Mouse (Mus musculus) WW6 (cell line): ENCODE data around the gene Nfkb1.

Experiments used
- DNase-seq: peaks from one replicate; pipeline ENCODE4 v3.0.0-alpha.2; 2013; ENCODE audit warnings: low read depth, low spot score

Gene Nfkb1

DNA sequence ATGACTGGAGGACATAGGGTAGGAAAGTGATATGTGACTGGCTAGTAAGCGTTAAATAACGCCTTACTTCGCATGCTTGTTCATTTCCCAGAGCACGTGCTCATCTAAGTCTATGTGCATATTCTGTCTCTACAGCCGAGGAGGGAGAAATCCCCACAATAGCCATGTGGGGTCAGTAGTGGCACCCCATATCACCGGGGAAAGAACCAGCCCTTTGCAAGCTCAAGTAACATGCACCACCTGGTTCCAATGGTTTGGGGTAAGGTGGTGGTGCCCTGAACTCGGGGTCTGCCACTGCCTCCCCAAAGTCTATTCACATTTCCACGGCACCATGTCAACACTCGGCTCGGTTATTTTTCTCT lies 60.3 kb downstream of the Nfkb1 start:
- DNase-seq = no peak

DNA sequence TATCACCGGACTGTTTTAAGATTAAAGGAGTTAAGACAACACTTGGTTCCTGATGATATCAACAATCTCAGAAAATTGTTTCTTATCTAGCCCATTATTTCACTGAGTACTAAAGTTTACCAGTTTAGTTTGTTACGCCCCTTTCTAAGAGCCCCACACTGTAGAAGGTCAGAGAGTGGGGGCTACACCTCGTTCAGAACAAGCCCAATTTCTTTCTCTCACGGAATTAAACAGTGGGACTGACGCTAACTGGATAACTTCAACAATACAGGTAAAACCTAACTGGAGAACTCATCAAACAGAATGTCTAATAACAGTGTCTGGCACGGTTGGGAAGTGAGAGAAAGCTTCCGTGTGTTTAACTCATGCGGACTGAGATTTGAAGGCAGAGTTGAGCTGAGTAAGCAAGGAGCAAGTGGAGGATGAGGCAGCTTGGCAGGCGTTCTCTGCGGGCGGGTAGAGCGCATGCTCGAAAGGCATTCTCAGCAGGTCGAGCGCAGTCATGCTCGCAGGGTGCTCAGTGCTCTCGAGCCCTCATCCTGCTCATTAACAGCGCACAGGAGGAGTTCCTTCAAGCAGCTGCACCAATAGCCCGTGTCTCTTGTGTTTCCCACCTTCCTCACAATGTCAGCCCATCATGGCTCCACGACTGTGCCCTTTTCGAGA lies 60.8 kb downstream of the Nfkb1 start:
- no peak for DNase-seq

DNA sequence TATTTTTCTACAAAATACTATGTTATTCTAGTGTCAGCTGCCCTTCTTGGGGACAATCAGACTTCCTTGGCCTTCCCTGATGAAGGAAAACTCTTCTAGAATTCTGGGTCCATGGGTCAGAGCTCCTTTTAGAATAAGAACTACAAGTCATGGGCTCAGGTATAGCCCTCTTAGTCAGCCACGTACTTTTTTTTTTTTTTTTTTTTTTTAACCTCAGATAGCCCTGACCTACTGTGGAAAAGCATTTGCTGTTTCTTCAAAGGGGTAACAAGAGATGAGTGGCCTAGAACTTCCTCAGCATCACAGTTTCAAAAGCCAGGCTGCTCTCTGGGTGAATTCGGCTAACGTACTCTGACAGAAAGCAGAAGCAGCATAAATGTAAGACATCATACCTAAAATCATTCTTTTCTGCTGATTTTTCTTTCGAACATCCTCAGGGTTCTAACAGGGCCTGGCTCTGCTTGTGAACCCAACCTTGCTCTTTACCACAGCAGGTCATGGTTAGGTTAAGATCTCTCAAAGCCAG lies 61.5 kb downstream of the Nfkb1 start:
- DNase-seq = no peak

DNA sequence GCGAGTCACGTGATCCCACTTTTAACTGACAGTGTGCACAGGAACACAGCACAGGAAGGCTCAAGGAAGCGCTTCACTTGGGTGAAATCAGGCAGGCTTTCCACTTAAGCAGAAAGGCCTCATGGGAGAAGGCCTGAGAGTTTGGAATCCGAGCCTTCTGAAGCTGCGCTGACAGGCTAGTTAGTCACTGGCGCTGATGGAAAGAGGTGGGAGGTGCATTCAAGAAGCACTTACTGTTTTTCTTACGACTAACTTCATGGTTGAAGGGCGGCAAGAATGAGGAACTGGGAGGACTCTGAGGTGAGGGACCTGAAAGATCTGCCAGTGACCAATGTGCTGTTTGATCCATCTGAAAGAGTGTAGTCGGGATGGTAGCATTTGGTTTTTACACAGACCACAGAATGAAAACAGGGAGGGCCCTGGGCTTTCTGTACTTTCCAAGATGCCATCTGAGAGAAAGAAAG lies 62.6 kb downstream of the Nfkb1 start:
- no peak for DNase-seq

DNA sequence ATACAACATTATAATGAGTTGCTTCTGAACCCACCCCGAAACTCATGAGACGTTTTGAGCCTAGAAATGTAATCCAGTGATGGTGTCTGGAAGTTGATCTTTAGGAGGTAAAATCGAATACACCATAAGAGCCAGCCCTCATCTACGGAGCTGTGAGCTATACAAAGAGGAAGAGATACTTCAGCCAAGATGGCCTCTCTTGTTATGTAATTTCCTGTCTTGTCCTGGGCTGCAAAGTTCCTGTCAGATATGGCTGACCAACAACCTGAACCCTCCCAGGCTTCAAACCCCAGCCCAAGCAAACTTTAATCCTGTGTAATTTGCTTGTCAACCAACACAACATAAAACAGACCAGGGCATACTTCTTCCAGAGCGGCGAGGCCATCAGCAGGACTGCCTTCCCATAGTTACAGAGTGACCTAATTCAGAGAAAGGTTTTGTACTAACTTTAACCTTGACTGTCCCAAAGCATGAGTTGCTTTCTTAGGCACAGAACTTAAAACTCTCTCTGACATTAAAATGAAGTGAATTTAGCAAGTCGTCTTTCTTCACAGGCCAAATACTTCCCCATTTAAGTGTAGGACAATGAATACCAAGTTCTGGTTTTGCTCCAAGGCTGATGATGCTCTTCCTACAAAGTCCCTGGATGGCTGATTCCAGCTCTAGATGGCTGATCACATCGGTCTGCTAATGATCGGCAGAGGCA lies 63.2 kb downstream of the Nfkb1 start:
- no peak for DNase-seq

DNA sequence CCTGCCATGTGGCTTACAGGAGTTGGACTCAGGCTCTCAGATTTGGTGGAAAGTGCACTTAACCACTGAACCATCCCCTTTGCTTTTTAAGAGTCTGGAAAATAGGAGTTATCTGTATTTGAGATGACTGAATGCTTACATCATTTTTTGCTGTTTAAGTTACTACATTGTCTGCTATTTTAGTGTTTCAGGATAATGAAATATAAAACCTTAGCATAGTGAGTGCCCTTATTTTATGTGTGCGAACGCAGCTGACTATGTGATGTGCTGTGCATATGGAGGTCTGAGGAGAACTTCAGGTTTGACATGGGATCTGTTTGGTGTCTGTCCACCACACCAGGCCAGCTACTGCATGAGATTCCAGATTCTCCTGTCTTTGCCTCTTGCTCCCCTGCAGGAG lies 66.1 kb downstream of the Nfkb1 start:
- DNase-seq = no peak

DNA sequence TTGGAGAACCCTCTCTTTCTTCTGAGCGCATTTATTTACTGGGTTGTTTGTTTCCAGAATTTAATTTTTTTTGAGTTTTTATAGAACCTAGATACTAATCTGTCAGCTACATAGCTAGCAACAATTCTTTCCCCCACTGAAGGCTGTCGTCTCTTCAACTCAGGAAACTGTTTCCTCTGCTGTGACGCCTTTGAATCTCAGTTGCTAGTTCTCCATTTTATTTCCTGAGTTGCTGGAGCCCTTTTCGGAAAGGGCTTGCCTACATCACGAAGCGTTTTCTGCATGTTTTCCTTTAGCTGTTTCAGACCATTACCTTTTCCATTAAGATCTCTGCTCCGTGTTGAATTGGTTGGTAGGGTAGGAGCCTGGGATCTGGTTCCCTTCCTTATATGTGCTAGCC lies 74.6 kb downstream of the Nfkb1 start:
- DNase-seq = no peak

DNA sequence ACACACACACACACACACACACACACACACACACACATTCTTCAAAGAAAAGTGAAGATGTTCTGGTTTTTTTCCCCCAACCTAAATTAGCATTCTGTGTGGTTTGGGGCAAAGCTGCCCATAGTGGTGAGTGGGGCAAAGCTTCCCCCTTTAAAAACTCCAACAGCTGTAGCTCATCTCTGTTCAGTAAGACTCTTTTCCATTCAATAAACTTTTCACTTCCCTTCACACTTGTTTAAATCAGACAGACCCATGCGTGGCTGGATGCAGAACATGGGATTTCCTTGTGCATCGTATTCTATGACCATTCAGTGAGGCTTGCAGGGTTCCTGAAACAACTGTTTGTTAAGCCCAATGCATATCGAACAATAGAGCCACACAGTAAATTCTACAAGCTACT lies 77.0 kb downstream of the Nfkb1 start:
- no peak for DNase-seq

DNA sequence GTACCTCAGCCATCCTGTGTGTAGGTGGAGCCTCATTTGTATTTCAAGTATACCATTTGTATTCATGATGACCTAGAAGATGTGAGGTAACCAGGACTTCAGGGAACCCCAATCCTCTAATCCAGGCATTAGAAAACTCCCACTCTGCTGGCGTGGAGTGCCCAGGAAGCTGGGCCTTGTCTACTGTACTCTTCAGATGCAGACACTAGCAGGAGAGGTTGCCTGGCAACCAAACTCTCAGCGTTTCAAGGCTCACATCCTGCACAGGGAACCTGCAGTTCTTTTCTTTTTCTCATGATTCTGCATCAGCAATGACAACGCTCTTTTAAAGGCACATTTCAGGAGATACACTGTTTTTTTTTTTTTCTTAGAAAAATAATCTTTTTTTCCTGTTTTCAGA lies 81.1 kb downstream of the Nfkb1 start:
- no peak for DNase-seq

DNA sequence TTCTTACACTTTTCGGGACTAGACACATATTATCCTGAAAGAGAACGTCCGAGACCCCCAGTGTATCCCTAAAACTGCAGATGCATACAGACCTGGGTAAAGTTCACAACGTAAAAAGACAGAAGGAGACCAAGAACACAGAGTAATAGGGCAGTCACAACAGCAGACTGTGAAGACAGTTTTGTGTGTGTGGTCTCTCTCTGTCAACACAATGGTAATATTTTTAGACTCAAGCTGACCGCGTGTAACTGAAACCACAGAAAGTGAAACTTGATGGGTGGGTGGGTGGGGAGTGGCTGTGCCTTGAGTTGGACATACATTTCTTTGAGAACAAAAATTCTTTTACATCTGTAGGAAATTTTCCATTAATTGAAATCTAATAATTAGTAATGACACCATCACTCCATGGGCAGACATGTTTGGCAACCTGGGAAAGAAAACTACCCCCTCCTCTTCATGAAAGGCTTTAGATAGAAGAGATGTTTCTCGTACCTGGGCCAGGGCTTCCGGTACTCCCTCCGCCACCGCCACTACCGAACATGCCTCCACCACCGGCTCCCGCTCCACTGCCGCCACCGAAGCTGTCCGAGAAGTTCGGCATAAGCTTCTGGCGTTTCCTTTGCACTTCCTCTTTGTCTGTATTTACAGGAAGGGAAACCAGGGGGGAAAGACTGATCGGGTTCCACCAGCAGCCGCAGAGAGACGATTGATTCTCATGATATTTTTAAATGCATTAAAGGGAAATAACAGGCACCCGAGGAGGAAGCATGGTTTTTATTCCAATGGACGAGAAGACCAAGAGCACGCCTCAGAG lies 83.5 kb downstream of the Nfkb1 start:
- DNase-seq = no peak

DNA sequence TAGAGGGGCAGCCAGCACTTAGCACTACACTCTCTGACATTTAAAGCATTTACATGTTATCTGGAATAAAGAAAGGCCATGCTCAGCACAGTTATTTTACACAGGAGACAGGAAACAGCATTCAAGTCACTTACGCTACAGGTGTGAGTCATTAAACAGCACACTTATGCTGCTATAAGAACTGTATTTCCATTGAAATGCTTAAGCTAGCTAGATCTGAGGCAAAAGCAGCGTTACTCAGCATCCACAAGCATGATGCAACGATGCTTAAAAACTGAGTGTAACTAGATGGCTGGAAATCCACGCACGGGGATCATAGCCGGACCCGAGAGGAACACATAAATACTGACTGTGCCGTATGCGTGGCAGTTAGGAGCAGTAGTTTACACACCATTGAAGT lies 84.3 kb downstream of the Nfkb1 start:
- DNase-seq = no peak

DNA sequence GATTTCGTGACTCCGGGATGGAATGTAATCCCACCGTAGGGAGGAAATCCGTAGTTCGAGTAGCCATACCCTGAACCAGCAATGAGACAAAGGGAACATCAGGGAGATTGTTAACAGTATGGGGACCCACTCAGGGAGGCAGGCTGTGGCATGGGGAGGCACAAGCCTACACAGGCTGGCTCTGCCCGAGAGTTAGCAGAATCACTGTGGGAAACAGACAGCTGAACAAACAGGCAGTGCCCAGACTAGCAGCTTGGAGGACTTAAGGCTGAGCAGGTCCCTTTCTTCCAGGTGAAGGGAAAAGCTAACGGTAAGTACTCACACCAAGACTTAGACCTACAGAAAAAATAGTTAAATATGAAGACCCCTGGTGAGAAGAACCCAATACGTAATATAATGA lies 84.8 kb downstream of the Nfkb1 start:
- no peak for DNase-seq

DNA sequence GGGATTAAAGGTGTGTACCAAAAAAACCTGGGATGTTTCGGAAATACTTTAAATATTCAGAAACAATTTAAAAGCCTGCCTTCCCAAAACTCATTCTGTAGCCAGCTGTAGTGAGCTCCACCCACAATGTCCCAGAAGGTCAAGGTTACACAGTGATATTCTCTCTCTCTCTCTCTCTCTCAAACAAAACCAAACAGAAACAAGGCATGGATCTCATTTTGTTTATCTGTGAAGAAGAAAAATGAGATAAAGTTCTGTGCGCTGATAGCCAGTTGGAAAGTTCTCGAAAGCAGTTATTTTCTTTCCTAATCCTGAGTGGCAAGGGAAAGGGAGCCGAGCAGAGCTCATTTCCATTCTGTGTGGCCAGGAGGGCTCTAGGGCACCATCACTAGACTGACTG lies 85.9 kb downstream of the Nfkb1 start:
- no peak for DNase-seq

DNA sequence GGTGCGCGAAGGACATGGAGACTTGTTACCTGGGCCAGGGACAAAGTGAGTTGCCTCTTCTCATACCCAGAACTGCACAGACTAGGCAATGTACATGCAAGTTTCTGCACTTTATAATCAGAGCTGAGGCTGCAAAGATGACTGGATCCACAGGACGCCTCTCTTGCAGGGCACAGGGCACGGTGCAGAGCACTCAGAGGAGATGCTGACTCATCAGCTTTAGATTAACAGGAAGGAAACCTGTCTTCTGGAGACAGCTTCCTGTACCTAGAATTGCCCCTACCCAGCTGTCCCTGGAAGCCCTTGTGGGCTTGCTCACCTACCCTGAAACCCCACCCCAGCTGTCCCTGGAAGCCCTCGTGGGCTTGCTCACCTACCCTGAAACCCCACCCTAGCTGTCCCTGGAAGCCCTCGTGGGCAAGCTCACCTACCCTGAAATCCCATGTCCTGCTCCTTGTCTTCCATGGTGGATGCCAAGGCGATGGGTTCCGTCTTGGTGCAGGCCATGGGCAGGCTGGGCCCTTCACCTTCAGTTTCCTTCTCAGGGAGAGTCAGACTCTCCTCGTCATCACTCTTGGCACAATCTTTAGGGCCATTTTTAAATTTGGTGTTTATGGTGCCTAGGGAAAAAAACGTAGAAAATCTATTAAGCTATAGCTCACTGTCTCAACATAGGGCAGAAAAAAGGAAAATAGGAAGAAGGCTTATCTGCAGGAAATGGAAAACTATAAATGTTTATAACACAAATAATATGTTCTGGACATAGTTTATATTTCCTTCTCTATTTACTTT lies 86.5 kb downstream of the Nfkb1 start:
- DNase-seq = no peak

DNA sequence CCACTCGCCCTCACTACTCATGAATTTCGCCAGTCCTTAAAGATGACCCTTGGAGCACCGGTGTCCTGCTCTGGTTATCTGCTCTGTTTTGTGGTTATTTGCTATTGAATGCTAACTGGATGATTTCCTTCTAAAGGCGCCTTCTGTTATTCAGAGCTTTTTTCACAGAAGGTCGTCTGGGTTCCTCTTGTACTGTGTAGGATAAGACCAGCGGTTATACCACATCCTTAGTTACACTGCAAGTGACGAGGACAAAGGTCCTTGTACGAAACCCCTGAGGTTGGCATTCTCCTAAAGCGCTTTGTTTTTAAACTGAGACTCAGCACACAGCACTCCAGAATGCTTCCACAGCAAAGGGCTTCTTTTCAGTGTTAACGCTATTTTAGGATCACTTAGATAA lies 88.6 kb downstream of the Nfkb1 start:
- no peak for DNase-seq

DNA sequence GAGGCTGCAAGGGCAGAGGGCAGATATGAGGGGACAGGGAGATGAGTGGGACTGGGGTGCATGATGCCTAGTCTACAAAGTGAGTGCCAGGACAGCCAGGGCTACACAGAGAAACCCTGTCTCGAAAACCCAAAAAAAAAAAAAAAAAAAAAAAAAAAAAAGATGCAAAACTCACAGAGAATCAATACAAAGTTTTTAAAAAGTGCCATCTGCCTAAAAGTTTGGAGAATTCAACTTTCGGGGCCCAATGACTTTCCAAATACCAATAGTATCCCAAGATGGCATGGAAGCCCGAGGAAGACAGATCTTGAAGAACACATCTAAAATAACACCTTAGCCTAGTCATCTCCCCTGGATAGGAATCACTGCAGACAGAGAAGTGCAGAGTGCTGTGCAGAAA lies 93.0 kb downstream of the Nfkb1 start:
- no peak for DNase-seq

DNA sequence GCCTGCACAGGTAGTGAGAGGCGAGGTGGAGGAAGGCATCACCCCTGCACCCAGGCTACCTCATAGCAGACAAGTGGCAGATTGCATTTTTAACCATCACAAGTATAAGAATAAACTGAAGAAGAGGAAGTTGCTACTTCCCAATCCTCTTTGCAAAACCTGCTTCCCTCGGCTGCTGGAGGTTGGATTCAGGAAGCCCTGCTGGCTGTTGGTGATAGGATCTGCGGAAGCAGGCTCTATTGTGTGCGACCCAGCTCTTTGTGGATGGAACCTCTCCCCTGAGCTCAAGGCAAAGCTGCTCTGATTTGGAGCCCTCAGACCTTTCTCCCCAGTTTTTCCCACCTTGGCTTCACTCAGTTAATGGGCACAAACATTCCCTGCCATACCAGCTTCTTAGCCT lies 94.3 kb downstream of the Nfkb1 start:
- no peak for DNase-seq

DNA sequence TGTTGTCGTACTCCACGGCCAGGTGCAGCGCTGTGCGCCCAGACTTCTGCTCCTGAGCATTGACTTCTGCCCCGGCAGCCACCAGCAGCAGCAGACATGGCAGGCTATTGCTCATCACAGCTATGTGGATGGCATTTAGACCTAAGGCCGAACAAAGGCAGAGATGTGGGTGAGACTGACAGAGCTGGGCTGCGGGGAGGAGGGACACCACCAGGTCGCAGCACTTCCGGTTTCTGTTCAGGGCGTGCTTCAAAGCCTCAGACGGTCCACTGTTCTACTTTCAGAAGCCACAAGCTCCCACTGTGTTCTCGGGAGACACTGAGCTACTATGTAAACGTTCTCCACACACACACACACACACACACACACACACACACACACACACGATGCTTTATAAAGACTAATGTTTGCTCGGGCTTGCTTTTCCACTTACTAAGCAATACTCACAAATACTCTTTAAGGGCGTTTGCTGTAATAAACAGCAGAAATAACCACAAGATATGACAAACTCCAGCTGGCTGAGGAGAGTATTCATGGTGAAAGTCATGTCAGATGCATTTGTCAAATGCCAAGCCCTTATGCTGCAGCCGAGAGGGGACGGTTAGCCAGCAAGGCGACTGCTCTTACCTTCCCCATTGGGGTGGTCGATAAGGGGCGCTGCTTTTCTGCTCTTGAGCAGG lies 97.0 kb downstream of the Nfkb1 start:
- no peak for DNase-seq

DNA sequence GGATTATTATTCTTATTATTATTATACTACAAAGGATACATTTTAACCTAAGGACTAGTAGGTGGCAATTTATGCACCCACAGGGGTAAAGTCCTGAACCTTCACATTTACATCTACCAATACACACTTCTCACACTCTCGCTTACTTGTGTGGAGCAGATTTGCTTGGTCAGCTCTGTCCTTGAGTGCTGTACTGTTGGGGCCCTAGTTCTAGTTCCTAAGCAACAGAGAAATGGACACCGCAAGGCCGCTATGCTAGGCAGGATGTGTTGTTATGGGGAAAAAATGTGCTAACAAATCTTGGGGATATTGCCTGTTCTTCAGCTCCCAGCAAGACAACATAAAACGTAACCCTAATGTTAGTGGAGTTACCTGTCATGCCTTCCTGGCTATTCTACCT lies 99.3 kb downstream of the Nfkb1 start:
- DNase-seq = no peak

DNA sequence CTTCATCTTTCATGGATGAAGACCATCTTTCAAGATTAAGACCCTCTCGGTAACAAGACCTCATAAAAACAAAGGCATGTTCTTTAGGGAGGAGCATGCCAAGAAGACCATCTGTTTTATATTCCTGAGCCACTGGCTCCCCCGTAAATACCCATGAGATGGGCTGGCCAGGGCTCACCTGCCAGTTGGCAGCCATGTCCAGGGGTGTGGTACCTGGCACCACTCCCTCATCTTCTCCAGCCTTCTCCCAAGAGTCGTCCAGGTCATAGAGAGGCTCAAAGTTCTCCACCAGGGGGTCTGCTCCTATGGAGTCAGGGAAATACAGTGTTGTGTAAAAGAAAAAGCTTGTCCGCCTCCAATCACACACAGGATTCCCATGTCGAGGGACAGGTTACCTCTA lies 100.0 kb downstream of the Nfkb1 start:
- no peak for DNase-seq

DNA sequence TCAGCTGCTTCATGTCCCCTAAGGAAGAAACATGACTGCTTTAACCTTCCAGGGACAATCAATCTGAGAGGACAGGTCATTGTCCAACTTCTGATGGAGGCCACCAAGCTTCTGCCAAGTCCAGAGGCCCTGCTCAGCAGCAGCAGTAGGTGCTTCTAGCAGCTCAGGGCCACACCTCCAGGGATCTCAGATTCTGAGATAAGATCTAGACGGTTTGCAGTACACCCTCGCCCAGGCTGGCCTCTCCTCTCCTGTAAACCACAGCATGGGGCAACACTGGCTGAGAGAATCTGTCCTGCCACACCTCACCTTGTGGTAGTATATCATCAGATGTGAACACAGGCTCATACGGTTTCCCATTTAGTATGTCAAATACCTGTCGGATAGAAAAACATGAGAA lies 100.9 kb downstream of the Nfkb1 start:
- no peak for DNase-seq
